ENCODE assay signal across 8 mouse cellular contexts in the genomic region with DNA sequence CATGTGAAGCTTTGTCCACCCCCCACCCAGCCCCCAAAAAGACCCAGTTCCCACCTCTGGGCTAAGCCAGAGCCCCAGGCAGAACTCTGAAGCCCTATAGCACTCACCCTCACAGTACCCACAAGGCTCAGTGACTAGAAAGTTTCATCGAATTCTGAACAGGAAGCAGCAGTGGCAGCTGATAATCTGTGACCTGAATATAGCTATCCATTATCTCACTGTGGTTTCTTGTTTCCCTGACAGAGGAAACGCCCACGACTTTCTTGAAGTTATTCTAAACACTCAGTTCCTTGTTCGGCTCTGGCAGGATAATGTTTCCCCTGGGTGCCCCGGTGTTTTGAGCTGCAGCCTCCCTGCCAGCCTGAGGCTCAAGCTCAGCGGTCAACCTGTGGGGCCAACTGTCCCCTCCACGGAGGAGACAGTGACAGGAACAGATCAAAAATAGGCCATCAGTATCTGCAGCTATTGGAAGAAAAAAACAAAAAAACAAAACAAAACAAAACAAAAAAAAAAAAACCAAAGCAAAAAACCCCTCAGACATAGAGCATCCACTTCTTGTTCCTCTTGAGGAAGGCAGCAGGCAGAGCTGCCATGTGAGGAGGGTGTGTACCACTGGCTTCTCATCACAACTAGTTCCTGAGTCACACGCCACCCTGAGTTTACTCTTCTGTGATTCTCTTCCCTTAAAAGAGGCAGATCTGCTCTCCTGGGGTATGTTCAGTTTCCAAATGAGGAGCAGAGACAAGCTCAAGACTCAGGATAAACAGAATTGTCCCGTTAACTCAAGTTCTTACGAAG. TPM values are rescaled to one million over a fixed set of nuclear protein-coding genes. Genes with fewer than 3 reads are reported as not detected.
A peak's percentile ranks its signal among the peaks of the same experiment; 100 is the strongest.
DNase-seq lines count a peak whose midpoint lies in the region; ATAC-seq lines count a peak whose summit lies in the region.

No protein-coding gene starts in this region.

- H3K36me3 ChIP-seq in heart, embryonic 10.5 days: no peaks in the 10 kb centered on the region
- H3K36me3 ChIP-seq in neural tube, embryonic 11.5 days (ENCODE audit: control insufficient read depth, insufficient read depth, low read length): no peaks in the 10 kb centered on the region

- ATAC-seq in neural tube, embryonic 11.5 days (ENCODE audit: insufficient read depth, low FRiP score, low TSS enrichment): no peak

- H3K4me2 ChIP-seq in neural tube, embryonic 11.5 days (ENCODE audit: low read depth): no peak overlapping the region

- DNase-seq in adrenal gland, postnatal 10 days: peak; percentile 13
- DNase-seq in adrenal gland, postnatal 25 days: no peak
- DNase-seq in NIH3T3 (ENCODE audit: low read depth) (peak; percentile 65), liver (peak; percentile 55)
- peak; percentile 82 for DNase-seq in heart, embryonic 10.5 days (ENCODE audit: low spot score)
- peak; percentile 41 for DNase-seq in neural tube, embryonic 11.5 days (ENCODE audit: low spot score)
- no peak for DNase-seq in urinary bladder, adult 18-20 months (ENCODE audit: low spot score in 2 of 2)
- no peak for DNase-seq in cerebellum, postnatal 10 days

- peak overlapping the region; percentile 22; the same call in 1 of the 2 replicates for H3K4me3 ChIP-seq in heart, embryonic 10.5 days
- H3K4me3 ChIP-seq in neural tube, embryonic 11.5 days (ENCODE audit: low read depth, low read length): no peak overlapping the region

- no peak overlapping the region for H3K9ac ChIP-seq in neural tube, embryonic 11.5 days (ENCODE audit: low read length)

- 21% methylated on average over 10 of the region's 10 CpGs for WGBS in heart, embryonic 10.5 days
- WGBS in neural tube, embryonic 11.5 days: 40% methylated on average over 10 of the region's 10 CpGs

- peak overlapping the region; percentile 77 for H3K27ac ChIP-seq in heart, embryonic 10.5 days
- 0 out of 2 replicates have a peak overlapping the region, but pooled peaks have one; percentile 20 for H3K27ac ChIP-seq in neural tube, embryonic 11.5 days (ENCODE audit: low read depth, low read length)

- H3K9me3 ChIP-seq in heart, embryonic 10.5 days: no peaks in the 10 kb centered on the region
- no peaks in the 10 kb centered on the region for H3K9me3 ChIP-seq in neural tube, embryonic 11.5 days (ENCODE audit: control insufficient read depth, low read length)

- H3K27me3 ChIP-seq in heart, embryonic 10.5 days (ENCODE audit: insufficient read depth, poor library complexity, severe bottlenecking): no peaks in the 10 kb centered on the region
- no peaks in the 10 kb centered on the region for H3K27me3 ChIP-seq in neural tube, embryonic 11.5 days (ENCODE audit: control insufficient read depth, insufficient read depth, low read length)

- peaks cover 17% of the 10 kb centered on the region for H3K4me1 ChIP-seq in heart, embryonic 10.5 days
- H3K4me1 ChIP-seq in neural tube, embryonic 11.5 days (ENCODE audit: control insufficient read depth, insufficient read depth, low read length): no peaks in the 10 kb centered on the region

RNA-seq across cellular contexts. Expression of gene Vcl, which starts 43.9 kb away (rescaled TPM):
- 10 to 100 TPM; 76.6 to 82.1 TPM for total RNA-seq in adrenal gland, postnatal 10 days (2021)
- total RNA-seq in adrenal gland, postnatal 25 days (2021): 91.6 and 100 TPM in 2 replicates
- polyA plus RNA-seq in heart, embryonic 10.5 days (2016; fragmentation: Nextera tagmentation; extraction: Ambion mirVana): 68.9 and 94.1 TPM in 2 replicates
- polyA plus RNA-seq in neural tube, embryonic 11.5 days (2014; fragmentation: Nextera tagmentation; extraction: Ambion mirVana): 51.2 and 55.5 TPM in 2 replicates

RNA-seq across cellular contexts. Expression of gene Plau, which starts 48.8 kb away (rescaled TPM):
- 10 to 100 TPM; 19.3 to 39.8 TPM for total RNA-seq in adrenal gland, postnatal 10 days (2021)
- total RNA-seq in adrenal gland, postnatal 25 days (2021): 14.2 and 21.2 TPM in 2 replicates
- 0.23 and 0.30 TPM in 2 replicates for polyA plus RNA-seq in heart, embryonic 10.5 days (2016; fragmentation: Nextera tagmentation; extraction: Ambion mirVana)
- 0.30 and 0.62 TPM in 2 replicates for polyA plus RNA-seq in neural tube, embryonic 11.5 days (2014; fragmentation: Nextera tagmentation; extraction: Ambion mirVana)

Comparison
In these comparisons a context has a peak if more than half of its experiments do, and no peak if none do; other contexts are left out.
1. DNase-seq: peak in adrenal gland, postnatal 10 days (single experiment), NIH3T3 (single experiment), heart, embryonic 10.5 days (single experiment), liver (single experiment) and neural tube, embryonic 11.5 days (single experiment); none in adrenal gland, postnatal 25 days (single experiment), urinary bladder, adult 18-20 months (0 of 2) and cerebellum, postnatal 10 days (0 of 2).